Mouse (Mus musculus) embryonic fibroblast, embryonic 13.5 days (primary cell): ENCODE data around the gene Ttll11.

ENCODE experiments used
- CTCF ChIP-seq: IDR thresholded peaks from 2 replicates; pipeline ENCODE4 v1.5.1; 2011; ENCODE audit warnings: mild to moderate bottlenecking, control low read depth, low read length, moderate library complexity, borderline replicate concordance; ENCODE audit not compliant: insufficient read depth
- POLR2A ChIP-seq: IDR thresholded peaks from 2 replicates; pipeline ENCODE4 v1.6.1; 2011; ENCODE audit warnings: low read depth, mild to moderate bottlenecking, control low read depth, low read length, moderate library complexity

- no peak for TF ChIP-seq CTCF
- no peak for TF ChIP-seq POLR2A
Observed at GRCm38 (mm10) chr2:35961593-35962127, 18.1 kb downstream of the Ttll11 start.
